Mouse (Mus musculus): ENCODE data around the gene Olfr113.
"Not testable (repeated sequence)": the region's sequence is repeated elsewhere in the genome, so short reads cannot be mapped to it uniquely, and the experiment has no call there.

The Olfr113 gene

DNA sequence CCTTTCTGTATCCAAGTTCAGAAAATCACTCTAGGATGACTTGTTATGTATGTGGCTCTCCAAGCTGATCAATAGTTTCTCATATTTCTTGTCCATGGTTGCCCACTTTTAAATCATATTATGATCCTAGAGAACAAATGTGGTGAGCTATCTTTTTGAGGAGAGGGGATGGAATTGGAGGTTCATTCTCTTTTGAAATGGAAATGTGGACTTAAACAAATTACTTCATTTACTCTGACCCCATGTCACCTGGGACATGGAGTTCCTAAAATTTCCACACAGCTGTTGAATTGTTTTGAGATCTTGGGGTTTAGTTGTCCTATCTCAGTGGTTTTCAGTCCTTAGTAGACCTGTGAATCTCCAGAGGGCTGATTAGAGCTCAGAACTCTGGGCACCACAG is at the start of gene Olfr113:
TSS of gene Olfr113 (minus strand) at position 101 of the 400 bp plus-strand sequence.
- no peak for ATAC-seq (ENCODE audit: insufficient number of reproducible peaks, low FRiP score, low TSS enrichment)

DNA sequence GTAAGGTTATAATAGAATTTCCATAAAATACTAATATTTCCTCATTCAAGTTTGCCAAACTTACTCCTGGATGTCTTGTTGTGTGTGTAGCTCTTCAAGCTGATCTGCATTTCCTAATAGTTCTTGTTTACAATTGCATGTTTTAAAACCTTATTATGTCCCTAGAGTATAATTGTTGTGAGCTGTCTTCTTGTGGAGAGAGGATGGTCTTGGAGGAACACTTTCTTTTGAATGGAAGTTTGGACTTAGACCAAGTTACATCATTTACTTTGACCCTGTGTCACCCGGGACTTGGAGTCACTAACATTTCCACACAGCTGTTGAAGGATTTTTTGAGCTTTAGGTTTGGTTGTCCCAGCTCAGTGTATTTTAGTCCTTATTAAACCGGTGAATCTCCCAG is 49.5 kb upstream of the Olfr113 start, which contains the start of the genes Olfr115 and Olfr116:
TSS of gene Olfr115 (minus strand) at position 101 of the 400 bp plus-strand sequence.
TSS of gene Olfr116 (minus strand) at position 191 of the 400 bp plus-strand sequence.
- no peak for ATAC-seq (ENCODE audit: insufficient number of reproducible peaks, low FRiP score, low TSS enrichment)

DNA sequence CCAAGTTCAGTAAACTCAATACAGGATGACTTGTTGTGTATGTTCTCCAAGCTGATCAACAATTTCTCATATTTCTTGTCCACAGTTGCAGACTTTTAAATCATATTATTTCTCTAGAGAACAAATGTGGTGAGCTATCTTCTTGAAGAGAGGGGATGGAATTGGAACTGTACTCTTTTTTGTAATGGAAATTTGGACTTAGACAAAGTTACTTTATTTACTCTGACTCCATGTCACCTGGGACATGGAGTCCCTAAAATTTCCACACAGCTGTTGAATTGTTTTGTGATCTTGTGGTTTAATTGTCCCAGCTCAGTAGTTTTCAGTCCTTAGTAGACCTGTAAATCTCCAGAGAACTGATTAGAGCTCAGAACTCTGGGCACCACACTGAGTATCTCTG is 15.2 kb upstream of the Olfr113 start, which contains the start of gene Olfr114:
TSS of gene Olfr114 (minus strand) at position 101 of the 400 bp plus-strand sequence.
- no peak for ATAC-seq (ENCODE audit: insufficient number of reproducible peaks, low FRiP score, low TSS enrichment)

DNA sequence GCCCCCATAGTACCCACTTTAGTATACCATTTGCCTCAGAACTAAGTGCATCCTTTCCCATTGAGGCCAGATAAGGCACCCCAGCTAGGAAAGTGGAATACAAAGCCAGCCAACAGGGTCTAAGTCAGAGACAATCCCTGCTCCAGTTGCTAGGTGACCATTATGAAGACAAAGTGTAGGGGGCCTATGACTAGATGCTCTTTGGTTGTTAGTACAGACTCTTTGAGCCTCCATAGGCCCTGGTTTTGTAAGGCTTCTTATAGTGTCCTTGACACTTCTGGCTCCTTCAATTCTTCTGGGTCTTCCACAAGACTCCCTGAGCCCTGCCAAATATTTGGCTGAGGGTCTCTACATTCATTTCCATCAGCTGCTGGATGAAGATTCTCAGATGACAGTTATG is 8.1 kb downstream of the Olfr113 start, which contains the start of gene Olfr112:
TSS of gene Olfr112 (minus strand) at position 101 of the 400 bp plus-strand sequence.
- ATAC-seq (ENCODE audit: insufficient number of reproducible peaks, low FRiP score, low TSS enrichment), result no peak

DNA sequence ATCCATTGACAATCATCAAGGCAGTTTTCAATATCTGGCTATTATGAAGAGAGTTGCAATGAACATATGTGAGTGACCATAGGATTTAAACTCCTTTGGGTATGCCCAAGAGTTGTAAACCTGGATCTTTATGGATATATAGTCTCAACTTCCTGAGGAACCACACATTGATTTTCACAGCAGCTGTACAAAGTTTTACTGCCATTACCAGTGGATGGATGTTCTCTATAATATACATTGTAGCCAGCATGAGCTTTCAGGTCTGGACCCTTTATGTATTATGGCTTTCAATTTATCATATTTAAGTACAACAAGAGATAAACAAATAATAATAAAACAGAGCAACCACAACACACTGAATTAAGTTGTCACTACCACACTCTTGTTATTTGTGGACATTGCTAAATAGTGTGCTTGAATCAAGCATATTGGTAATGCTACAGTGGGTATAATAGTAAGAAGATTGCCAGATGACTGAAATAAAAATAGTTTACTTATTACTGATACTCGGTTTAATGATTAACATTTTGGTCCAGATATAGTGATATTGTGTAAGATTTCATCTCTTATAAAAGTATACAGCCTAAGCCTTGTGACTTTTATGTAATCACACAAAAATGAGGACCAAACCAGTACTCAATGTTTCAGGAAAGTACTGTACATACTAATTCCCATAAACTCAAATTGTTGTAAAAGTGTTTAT is 18.4 kb downstream of the Olfr113 start:
- ATAC-seq (ENCODE audit: insufficient number of reproducible peaks, low FRiP score, low TSS enrichment), result no peak

DNA sequence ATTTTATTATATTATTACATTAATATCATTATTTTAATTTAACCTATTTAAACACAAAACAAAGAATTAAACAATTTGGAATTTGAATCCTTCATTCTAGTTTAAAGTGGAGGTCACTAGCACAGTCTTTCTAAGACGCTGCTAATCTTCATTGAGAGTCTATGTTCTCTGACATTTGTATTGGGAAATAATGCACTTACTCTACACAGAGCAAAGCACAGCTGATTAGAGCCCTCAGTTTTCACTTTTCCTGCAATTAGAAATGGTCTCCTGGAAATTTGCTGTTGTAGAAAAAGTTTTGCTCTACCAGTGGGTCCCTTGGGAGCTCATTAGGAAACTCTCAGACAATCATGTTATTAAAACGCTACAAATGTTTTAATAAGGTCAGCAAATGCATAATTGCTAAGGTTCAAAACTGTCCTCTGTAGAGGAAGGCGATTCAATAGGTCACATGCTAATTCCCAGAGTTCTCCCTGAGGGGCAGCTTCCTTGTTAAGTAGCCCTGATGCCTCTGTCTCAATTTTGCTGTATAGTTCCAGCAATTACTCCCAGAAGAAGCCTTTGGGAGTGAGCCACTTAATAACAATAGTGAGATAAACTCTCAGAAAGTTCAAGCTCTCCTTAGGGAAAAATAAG is 33.5 kb downstream of the Olfr113 start:
- ATAC-seq (ENCODE audit: insufficient number of reproducible peaks, low FRiP score, low TSS enrichment), result no peak

DNA sequence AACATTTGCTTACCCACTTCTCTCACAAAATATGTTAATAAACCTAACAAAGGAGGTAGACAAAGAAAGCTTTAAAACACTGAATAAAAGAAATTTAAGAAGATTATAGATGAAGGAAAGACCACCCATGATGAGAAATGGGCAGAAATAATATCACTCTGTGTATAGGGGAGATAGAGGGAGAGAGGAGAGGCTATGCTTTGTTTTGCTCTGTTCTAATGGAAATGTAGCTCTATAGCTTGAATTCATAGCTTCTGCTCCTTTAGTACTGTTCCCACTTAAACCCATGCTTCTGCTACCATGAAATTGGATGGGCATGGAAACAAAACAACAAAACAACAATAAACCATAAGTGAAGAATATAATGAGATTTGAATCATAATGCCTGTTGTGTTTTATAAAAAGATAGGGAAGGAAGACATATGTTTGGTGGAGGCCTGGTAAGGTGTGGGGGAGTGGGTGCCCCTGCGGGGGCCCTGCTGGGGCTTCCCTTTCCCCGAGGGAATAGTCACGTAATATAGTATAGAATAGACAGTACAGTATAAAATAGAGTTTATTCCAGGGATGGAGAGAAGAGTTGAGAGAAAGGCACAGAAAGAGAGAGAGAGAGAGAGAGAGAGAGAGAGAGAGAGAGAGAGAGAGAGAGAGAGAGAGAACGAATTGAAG is 35.9 kb downstream of the Olfr113 start:
- no peak for ATAC-seq (ENCODE audit: insufficient number of reproducible peaks, low FRiP score, low TSS enrichment)

DNA sequence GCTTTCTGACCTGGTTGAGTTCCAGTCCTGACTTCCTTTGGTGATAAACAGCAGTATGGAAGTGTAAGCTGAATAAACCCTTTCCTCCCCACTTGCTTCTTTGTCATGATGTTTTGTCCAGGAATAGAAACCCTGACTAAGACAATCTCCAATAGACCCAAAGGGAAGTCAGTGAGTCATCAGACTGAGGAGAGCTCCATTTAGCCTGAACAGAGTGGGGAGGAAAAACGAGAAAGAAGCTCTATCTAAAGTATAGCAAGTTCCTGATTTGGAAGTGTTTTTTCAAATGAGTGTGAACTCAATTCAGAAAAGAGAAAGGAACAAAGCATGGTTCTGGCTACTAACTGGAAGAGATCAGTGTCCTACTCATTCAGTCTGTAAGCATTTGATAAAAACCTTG is 39.0 kb downstream of the Olfr113 start:
- not testable (repeated sequence) for ATAC-seq (ENCODE audit: insufficient number of reproducible peaks, low FRiP score, low TSS enrichment)

DNA sequence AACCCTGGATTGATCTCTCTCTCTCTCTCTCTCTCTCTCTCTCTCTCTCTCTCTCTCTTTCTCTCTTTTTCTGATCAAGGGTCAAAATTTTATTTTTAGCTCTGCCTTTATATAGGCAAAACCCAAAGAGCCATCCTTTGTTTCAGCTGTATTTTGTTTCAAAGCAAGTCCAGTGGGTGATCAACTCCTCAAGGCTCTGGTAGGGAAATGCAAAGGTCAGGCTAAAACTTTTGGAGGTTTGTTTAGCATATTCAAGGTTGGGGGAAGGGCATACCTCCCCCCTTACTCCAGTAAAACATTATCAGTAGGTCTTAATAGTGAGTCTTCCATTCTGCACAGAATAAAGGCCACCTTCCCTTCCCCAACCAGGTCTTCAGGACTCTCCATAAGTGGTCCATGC is 42.3 kb downstream of the Olfr113 start:
- ATAC-seq (ENCODE audit: insufficient number of reproducible peaks, low FRiP score, low TSS enrichment), result no peak

DNA sequence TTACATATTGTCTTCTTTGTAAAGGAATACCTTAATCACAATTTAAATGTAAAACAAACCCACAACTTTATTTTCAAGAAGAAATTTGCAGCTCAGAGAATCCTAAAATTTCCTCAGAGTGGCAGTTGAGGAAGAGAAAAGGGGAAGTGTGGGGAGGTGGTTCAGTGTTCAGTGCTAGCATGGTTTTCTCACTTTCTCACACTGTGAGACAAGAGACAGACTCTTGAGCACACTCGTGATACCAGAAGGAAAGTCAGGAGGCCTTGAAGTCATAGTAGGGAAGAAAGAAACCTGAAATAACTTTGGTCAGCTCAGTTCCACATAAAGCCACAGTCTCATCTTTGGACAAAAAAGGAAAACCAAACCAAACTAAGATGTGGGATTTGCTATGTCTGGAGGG is 52.0 kb downstream of the Olfr113 start:
- not testable (repeated sequence) for ATAC-seq (ENCODE audit: insufficient number of reproducible peaks, low FRiP score, low TSS enrichment)

DNA sequence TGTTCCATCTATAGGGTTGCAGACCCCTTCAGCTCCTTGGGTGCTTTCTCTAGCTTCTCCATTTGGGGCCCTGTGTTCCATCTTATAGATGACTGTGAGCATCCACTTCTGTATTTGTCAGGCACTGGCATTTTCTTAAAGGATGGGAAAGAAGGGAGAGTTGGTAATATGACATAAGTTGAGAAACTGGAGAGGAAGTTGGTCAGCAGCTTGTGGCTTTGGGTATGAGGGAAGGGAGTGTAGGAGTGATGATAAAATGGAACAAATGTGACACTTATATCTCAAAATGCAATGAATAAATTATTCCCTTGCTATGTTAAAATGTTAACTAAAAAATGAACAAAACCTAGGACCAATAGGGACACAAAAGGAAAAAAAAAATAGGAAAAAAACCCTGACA is 52.9 kb downstream of the Olfr113 start:
- ATAC-seq (ENCODE audit: insufficient number of reproducible peaks, low FRiP score, low TSS enrichment), result not testable (repeated sequence)

Measured in cerebellum, adult (tissue).